Comparison of ENCODE assay signal across 8 mouse cellular contexts in genomic region chr6:58546050-58546449, GRCm38 (mm10). TPM values are rescaled to one million over a fixed set of nuclear protein-coding genes. Genes with fewer than 3 reads are reported as not detected.
DNase-seq lines count a peak whose midpoint lies in the region; ATAC-seq and TF ChIP-seq lines count a peak whose summit lies in the region.
"Not testable (repeated sequence)": the region's sequence is repeated elsewhere in the genome, so short reads cannot be mapped to it uniquely, and the experiment has no call there.

No protein-coding gene starts in this region.

- H3K4me2 ChIP-seq in forebrain, postnatal 0 days (ENCODE audit: low read depth): not testable (repeated sequence)

- not testable (repeated sequence) for H3K9me3 ChIP-seq in forebrain, postnatal 0 days (ENCODE audit: low read length)

- TF ChIP-seq CTCF in forebrain, postnatal 0 days (IDR thresholded peaks at IDR 0.05; ENCODE audit: low read depth); layer of hippocampus, adult 2 months (conservative IDR thresholded peaks at IDR 0.05): not testable (repeated sequence)

- not testable (repeated sequence) for H3K27ac ChIP-seq in forebrain, postnatal 0 days (ENCODE audit: low read depth, low read length)
- H3K27ac ChIP-seq in layer of hippocampus, adult 2 months: peak overlapping the region; percentile 65

- peak; percentile 89 for ATAC-seq in forebrain, postnatal 0 days

- DNase-seq in brain, adult 2 months (ENCODE audit: low read depth, low spot score): peak; percentile 36
- DNase-seq in brain, embryonic 18.5 days (ENCODE audit: low read depth, low spot score): peak; percentile 2
- DNase-seq in cerebellum, postnatal 14 days: peak; percentile 7 to 9
- DNase-seq in forebrain, postnatal 0 days: peak; percentile 68
- peak; percentile 5 to 8 for DNase-seq in heart, postnatal 10 days
- peak in 1 of 2 experiments; percentile 38 for DNase-seq in layer of hippocampus, adult 2 months (ENCODE audit: low spot score in 2 of 2)
- DNase-seq in layer of hippocampus, adult 9-11 months: peak; percentile 38
- DNase-seq in right cerebral cortex, postnatal 10 days (ENCODE audit: low spot score in 2 of 2): peak; percentile 44 to 67

- 52% methylated on average over 5 of the region's 5 CpGs for WGBS in forebrain, postnatal 0 days

- not testable (repeated sequence) for H3K27me3 ChIP-seq in forebrain, postnatal 0 days (ENCODE audit: insufficient read depth, low read length)

- not testable (repeated sequence) for H3K4me3 ChIP-seq in forebrain, postnatal 0 days (ENCODE audit: low read depth, low read length); layer of hippocampus, adult 2 months

- H3K4me1 ChIP-seq in forebrain, postnatal 0 days (ENCODE audit: insufficient read depth): not testable (repeated sequence)

- H3K9ac ChIP-seq in forebrain, postnatal 0 days: not testable (repeated sequence)

- H3K36me3 ChIP-seq in forebrain, postnatal 0 days (ENCODE audit: insufficient read depth): not testable (repeated sequence)

- intact Hi-C loops in heart, postnatal 10 days (cut with DNase I): loop anchor here (2.0 to 10.0 kb wide), 3 partner anchors 56 to 639 kb away; no protein-coding TSS in a partner anchor

RNA-seq across cellular contexts. Expression of gene Abcg2, which starts 38.3 kb away (rescaled TPM):
- 29.0 and 38.2 TPM in 2 replicates for total RNA-seq in forebrain, postnatal 0 days (2014; rRNA removed)
- 25.2 and 27.4 TPM in 2 replicates for polyA plus RNA-seq in forebrain, postnatal 0 days (2015; fragmentation: Nextera tagmentation; extraction: Ambion mirVana)
- 10 to 100 TPM; 42.7 to 50.4 TPM for total RNA-seq in heart, postnatal 10 days (2021)
- total RNA-seq in layer of hippocampus, adult 2 months (2021): 10 to 100 TPM; 19.8 to 23.8 TPM
